Mouse (Mus musculus) E14TG2a.4 (cell line): ENCODE data around the gene Ccrl2.

ENCODE experiments used
- H3K27me3 ChIP-seq: 2 replicates; pipeline ENCODE4 v1.6.1; 2014; ENCODE audit warnings: low read length, control low read depth; ENCODE audit not compliant: insufficient read depth
- H3K36me3 ChIP-seq: 2 replicates; pipeline ENCODE4 v1.6.1; 2014; ENCODE audit warnings: low read length, control low read depth; ENCODE audit not compliant: insufficient read depth
- H3K4me1 ChIP-seq: replicated peaks from 2 replicates; pipeline ENCODE4 v1.6.1; 2014; ENCODE audit warnings: low read depth, low read length, control low read depth
- H3K4me3 ChIP-seq: replicated peaks from 2 replicates; pipeline ENCODE4 v1.5.1; 2014; ENCODE audit warnings: mild to moderate bottlenecking, low read length
- H3K9me3 ChIP-seq: 2 replicates; pipeline ENCODE4 v1.6.1; 2014; ENCODE audit warnings: low read length, control low read depth
- CTCF ChIP-seq: conservative IDR thresholded peaks from 2 replicates; pipeline ENCODE4 v1.5.1; 2014; ENCODE audit warnings: low read length
- NANOG ChIP-seq: IDR thresholded peaks from 2 replicates; pipeline ENCODE4 v1.6.1; 2014; ENCODE audit warnings: borderline replicate concordance, low read length, mixed read lengths
- POU5F1 ChIP-seq: IDR thresholded peaks from 2 replicates; pipeline ENCODE4 v1.6.1; 2014; ENCODE audit warnings: low read length, borderline replicate concordance

The Ccrl2 gene

DNA sequence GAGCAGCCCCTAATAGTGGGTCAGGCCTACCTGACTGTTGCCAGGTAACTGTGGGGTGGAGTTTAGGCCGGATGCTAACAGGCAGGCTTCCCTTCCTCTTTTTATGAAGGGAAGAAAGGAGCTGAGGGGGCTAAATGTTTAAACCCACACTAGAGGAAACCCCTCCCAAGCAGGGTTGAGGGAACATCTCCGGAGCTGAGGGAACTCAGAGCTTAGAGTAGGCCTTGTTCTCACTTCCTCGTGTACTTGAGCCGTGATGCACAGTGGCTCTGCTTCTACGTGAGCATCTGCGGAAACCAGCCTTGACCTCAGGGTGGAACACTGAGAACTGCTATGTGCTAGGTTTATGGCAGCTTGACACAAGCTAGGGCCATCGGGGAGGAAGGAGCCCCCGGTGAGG lies 23.5 kb upstream of the Ccrl2 start:
- no peak for TF ChIP-seq NANOG
- no peak for TF ChIP-seq POU5F1
- no peak for TF ChIP-seq CTCF

GRCm38 (mm10) chr9:111077745-111078144 lies 20.4 kb upstream of the Ccrl2 start:
- no peaks in the 10 kb centered on the region for H3K36me3 ChIP-seq
- no peak overlapping the region for H3K4me3 ChIP-seq
- peaks cover 24% of the 10 kb centered on the region for H3K9me3 ChIP-seq
- H3K4me1 ChIP-seq, result no peaks in the 10 kb centered on the region
- H3K27me3 ChIP-seq, result peaks cover 4% of the 10 kb centered on the region; the same call in 1 of the 2 replicates
- TF ChIP-seq POU5F1, result no peak
- TF ChIP-seq CTCF, result peak; percentile 45
- TF ChIP-seq NANOG, result no peak

More for the DNA sequence above, 23.5 kb upstream of the Ccrl2 start:
- Histone ChIP-seq H3K36me3 (no peaks in the 10 kb centered on the region), H3K4me3 (no peak overlapping the region), H3K27me3 (peaks cover 10% of the 10 kb centered on the region; the same call in 1 of the 2 replicates), H3K9me3 (no peaks in the 10 kb centered on the region), H3K4me1 (peaks cover 2% of the 10 kb centered on the region; the same call in 1 of the 2 replicates)

- TF ChIP-seq NANOG, result no peak
- TF ChIP-seq POU5F1, result no peak
- TF ChIP-seq CTCF, result no peak
- Histone ChIP-seq H3K4me3 (no peak overlapping the region), H3K36me3 (no peaks in the 10 kb centered on the region), H3K4me1 (peaks cover 8% of the 10 kb centered on the region), H3K9me3 (peaks cover 30% of the 10 kb centered on the region), H3K27me3 (0 out of 2 replicates have a peak, but pooled peaks cover 4% of the 10 kb centered on the region)
These were observed 15.7 kb upstream of the Ccrl2 start for GRCm38 (mm10) chr9:111072971-111073370.

GRCm38 (mm10) chr9:111072175-111072574 lies 14.9 kb upstream of the Ccrl2 start:
- Histone ChIP-seq H3K9me3 (peaks cover 30% of the 10 kb centered on the region), H3K4me3 (no peak overlapping the region), H3K27me3 (0 out of 2 replicates have a peak, but pooled peaks cover 4% of the 10 kb centered on the region), H3K36me3 (no peaks in the 10 kb centered on the region), H3K4me1 (peaks cover 8% of the 10 kb centered on the region)
- TF ChIP-seq CTCF (no peak), NANOG (no peak), POU5F1 (no peak)

- Histone ChIP-seq H3K4me3 (no peak overlapping the region), H3K4me1 (peaks cover 8% of the 10 kb centered on the region), H3K36me3 (no peaks in the 10 kb centered on the region), H3K9me3 (peaks cover 30% of the 10 kb centered on the region), H3K27me3 (0 out of 2 replicates have a peak, but pooled peaks cover 4% of the 10 kb centered on the region)
- peak; percentile 92 for TF ChIP-seq CTCF
- no peak for TF ChIP-seq NANOG
- no peak for TF ChIP-seq POU5F1
These were observed 13.2 kb upstream of the Ccrl2 start for GRCm38 (mm10) chr9:111070546-111070961.

DNA sequence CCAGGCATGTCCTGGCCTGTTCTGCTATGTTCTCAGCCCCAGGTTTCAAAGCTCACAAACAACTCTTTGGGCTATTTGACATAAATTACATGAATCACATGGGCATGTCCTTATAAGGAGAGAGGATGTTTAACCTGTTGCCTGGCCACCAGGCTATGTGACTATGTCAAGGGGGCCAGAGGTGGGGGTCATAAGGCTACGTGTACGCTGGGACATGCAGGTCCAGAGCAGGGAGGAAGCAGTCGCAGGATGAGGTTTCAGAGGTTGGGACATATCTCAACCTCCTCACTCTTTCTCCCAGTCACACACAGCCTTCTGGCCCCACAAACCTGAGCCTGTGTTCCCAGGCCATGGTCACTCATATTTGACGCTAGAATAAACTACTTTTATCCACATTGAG lies 9.7 kb upstream of the Ccrl2 start:
- Histone ChIP-seq H3K4me1 (peaks cover 8% of the 10 kb centered on the region), H3K36me3 (no peaks in the 10 kb centered on the region), H3K4me3 (no peak overlapping the region), H3K27me3 (0 out of 2 replicates have a peak, but pooled peaks cover 4% of the 10 kb centered on the region), H3K9me3 (no peaks in the 10 kb centered on the region)
- TF ChIP-seq NANOG, result no peak
- no peak for TF ChIP-seq POU5F1
- TF ChIP-seq CTCF, result no peak

GRCm38 (mm10) chr9:111062840-111063239 lies 5.5 kb upstream of the Ccrl2 start:
- no peaks in the 10 kb centered on the region for H3K36me3 ChIP-seq
- H3K9me3 ChIP-seq, result no peaks in the 10 kb centered on the region
- TF ChIP-seq POU5F1, result no peak
- TF ChIP-seq CTCF, result no peak
- H3K4me3 ChIP-seq, result no peak overlapping the region
- H3K27me3 ChIP-seq, result no peaks in the 10 kb centered on the region
- no peaks in the 10 kb centered on the region for H3K4me1 ChIP-seq

DNA sequence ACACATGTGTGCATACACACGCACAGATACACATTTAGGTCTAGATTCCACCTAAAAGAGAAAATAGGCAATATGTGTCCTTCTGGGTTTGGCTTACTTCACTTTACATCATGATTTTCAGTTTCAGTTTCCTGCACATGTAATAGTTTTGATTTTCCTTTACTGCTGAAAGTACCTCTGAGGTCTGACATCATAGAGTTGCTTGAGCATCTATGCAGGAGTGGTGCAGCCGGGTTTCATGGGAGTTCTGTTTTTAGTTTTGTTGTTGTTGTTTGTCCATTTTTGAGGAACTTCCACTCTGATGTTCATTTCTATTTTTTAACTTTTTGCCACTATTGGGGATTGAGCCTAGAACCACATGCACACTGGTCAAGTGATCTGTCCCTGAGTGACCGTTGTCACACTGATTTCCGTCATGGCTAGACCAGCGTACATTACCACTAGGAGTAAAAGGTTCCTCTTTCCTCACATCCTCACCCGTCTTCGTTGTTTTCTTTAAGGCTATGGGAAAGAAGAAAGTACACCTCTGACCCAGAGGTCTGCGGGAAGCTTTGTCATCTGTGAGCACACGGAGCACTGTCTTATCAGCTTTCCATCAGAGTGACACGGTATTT lies 1.7 kb upstream of the Ccrl2 start:
- H3K36me3 ChIP-seq, result no peaks in the 10 kb centered on the region
- TF ChIP-seq CTCF (no peak), POU5F1 (no peak), NANOG (no peak)
- H3K9me3 ChIP-seq, result no peaks in the 10 kb centered on the region
- H3K27me3 ChIP-seq, result peaks cover 20% of the 10 kb centered on the region
- H3K4me3 ChIP-seq, result no peak overlapping the region
- H3K4me1 ChIP-seq, result peaks cover 20% of the 10 kb centered on the region
